Mouse (Mus musculus): ENCODE measurements at regions not wholly inside any gene's neighbourhood (a gene's known extent, or its start where the extent isn't known, plus 50 kb on each side); places are given as distances from the start of the nearest gene placed in this dataset.

- TF ChIP-seq ZKSCAN1 (IDR thresholded peaks at IDR 0.05; ENCODE audit: low read depth, low read length), result no peak
- no peak for TF ChIP-seq CTCF (IDR thresholded peaks at IDR 0.05 in 2 of 3, conservative IDR thresholded peaks at IDR 0.05 in 1 of 3; ENCODE audit: control insufficient read depth in 1 of 3, insufficient read depth in 1 of 3, low read depth in 2 of 3, low read length in 3 of 3, poor library complexity in 1 of 3, severe bottlenecking in 1 of 3)
- TF ChIP-seq HCFC1 (IDR thresholded peaks at IDR 0.05; ENCODE audit: low read depth, low read length), result no peak
- TF ChIP-seq MAZ (IDR thresholded peaks at IDR 0.05; ENCODE audit: low read depth, low read length), result no peak
- TF ChIP-seq POLR2A (IDR thresholded peaks at IDR 0.05; ENCODE audit: control insufficient read depth in 1 of 2, insufficient read depth in 1 of 2, low read depth in 1 of 2, low read length in 2 of 2, poor library complexity in 1 of 2), result no peak
- no peak for TF ChIP-seq GATA1 (IDR thresholded peaks at IDR 0.05; ENCODE audit: low read depth, low read length)
- no peak for TF ChIP-seq ETS1 (IDR thresholded peaks at IDR 0.05; ENCODE audit: low read depth, low read length)
- no peak for TF ChIP-seq ZNF384 (IDR thresholded peaks at IDR 0.05; ENCODE audit: low read depth, low read length)
- no peak for TF ChIP-seq CHD2 (IDR thresholded peaks at IDR 0.05; ENCODE audit: low read length)
- TF ChIP-seq UBTF (IDR thresholded peaks at IDR 0.05; ENCODE audit: borderline replicate concordance, insufficient read depth, low read depth, low read length), result no peak
Measured at GRCm38 (mm10) chr9:120672452-120672851, 101.2 kb downstream of the Rpl14 start.
